Mouse (Mus musculus): ENCODE results near the gene Rorc. TPM values are rescaled to one million over a fixed set of nuclear protein-coding genes. Genes with fewer than 3 reads are reported as not detected.
A peak's percentile ranks its signal among the peaks of the same experiment; 100 is the strongest.

The Rorc gene
- polyA plus RNA-seq, 1 experiment from 2014 or later: 4.7 TPM

DNA sequence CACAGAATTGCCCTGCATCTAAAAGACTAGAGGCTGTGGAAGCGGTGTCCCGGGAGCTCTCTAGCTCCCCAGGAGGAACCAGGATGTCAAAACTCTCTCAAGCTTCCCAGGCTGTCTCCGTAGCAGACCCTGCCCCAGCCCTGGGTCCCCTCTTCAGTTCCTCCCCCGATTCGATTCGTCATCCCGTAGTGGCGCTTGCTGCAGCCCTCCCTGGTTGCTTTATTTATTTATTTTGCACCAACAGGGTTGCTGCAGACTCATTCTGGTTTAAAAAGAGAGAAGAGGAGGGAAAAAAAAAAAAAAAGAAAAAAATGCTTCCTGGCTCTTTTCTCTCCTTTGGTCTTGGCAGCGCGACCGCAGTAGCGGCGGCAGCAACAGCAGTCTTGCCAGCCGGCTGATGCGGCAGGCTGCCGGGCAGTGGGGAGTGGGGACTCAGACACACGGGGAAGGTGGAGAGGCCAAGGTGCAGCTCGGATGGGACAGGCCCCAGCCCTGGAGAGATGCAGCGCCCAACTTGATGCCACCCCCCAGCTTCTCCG lies 26.4 kb downstream of the Rorc start:
- Histone ChIP-seq H3K36me3 (ENCODE audit: insufficient read depth) (no peaks in the 10 kb centered on the region), H3K27ac (ENCODE audit: low read depth) (no peak overlapping the region), H3K9ac (peak overlapping the region; percentile 25; the same call in 1 of the 2 replicates), H3K27me3 (ENCODE audit: insufficient read depth, low read length) (peaks cover 34% of the 10 kb centered on the region), H3K4me3 (ENCODE audit: low read depth, low read length) (peak overlapping the region; percentile 21; the same call in 1 of the 2 replicates), H3K4me1 (ENCODE audit: insufficient read depth) (no peaks in the 10 kb centered on the region), H3K4me2 (peak overlapping the region; percentile 53), H3K9me3 (ENCODE audit: low read depth, low read length) (no peaks in the 10 kb centered on the region)
- TF ChIP-seq CTCF (IDR thresholded peaks at IDR 0.05; ENCODE audit: low read depth): no peak
- ATAC-seq (ENCODE audit: insufficient read depth): peak; percentile 63
- peak; percentile 65 for DNase-seq
- WGBS: 2% methylated on average over 20 of the region's 20 CpGs

DNA sequence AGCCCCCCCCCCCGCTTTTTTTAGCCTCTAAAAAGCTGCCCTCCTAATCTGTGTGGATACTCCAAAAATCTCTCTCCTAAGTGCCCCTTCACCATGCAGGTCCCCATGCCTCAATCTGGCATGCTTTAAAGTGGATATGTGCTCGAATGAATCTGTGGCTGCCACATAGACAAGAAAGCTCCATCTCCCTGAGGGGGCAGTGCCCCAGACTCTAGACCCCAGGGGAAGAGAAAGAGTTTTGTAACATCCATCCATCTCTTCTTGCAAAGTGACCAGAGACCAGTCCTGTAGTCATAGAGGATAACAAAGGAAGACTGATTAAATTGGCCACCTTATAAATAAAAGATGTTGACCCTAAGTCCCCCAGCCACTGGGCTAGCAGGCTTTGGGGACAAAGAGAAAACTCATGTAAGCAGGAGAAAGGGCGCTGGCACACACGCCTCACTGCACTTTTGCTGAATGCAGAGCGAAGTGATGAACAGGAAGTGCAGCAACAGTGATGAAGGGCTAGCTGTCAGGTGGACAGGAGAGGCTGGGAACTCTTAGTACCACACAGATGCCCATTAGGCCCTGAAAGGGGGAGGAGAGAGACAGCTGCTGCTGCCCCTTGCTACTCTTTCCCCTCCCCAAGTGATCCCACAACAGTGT lies 27.2 kb downstream of the Rorc start:
- no peak for DNase-seq
- H3K9ac ChIP-seq: peak overlapping the region; percentile 25; the same call in 1 of the 2 replicates
- no peak for TF ChIP-seq CTCF (IDR thresholded peaks at IDR 0.05; ENCODE audit: low read depth)
- H3K4me2 ChIP-seq: peak overlapping the region; percentile 53; the same call in 1 of the 2 replicates
- H3K27ac ChIP-seq (ENCODE audit: low read depth): no peak overlapping the region
- no peaks in the 10 kb centered on the region for H3K4me1 ChIP-seq (ENCODE audit: insufficient read depth)
- no peak overlapping the region for H3K4me3 ChIP-seq (ENCODE audit: low read depth, low read length)
- ATAC-seq (ENCODE audit: insufficient read depth): no peak
- whole genome bisulfite sequencing: 40% methylated on average over 5 of the region's 5 CpGs
- no peaks in the 10 kb centered on the region for H3K36me3 ChIP-seq (ENCODE audit: insufficient read depth)
- peaks cover 34% of the 10 kb centered on the region for H3K27me3 ChIP-seq (ENCODE audit: insufficient read depth, low read length)
- no peaks in the 10 kb centered on the region for H3K9me3 ChIP-seq (ENCODE audit: low read depth, low read length)

DNA sequence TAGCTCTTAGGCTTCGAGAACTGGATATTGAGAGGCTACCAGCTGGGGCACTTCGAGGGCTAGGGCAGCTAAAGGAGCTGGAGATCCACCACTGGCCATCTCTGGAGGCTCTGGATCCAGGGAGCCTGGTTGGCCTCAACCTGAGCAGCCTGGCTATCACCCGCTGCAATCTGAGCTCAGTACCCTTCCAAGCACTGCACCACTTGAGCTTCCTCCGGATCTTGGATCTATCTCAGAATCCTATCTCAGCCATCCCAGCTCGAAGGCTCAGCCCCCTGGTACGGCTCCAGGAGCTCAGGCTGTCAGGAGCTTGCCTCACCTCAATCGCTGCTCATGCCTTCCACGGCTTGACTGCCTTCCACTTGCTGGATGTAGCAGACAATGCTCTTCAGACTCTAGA lies 29.9 kb downstream of the Rorc start:
- Histone ChIP-seq H3K27me3 (ENCODE audit: insufficient read depth, low read length) (peaks cover 33% of the 10 kb centered on the region), H3K36me3 (ENCODE audit: insufficient read depth) (no peaks in the 10 kb centered on the region), H3K9me3 (ENCODE audit: low read depth, low read length) (no peaks in the 10 kb centered on the region), H3K4me2 (no peak overlapping the region), H3K9ac (no peak overlapping the region), H3K4me1 (ENCODE audit: insufficient read depth) (no peaks in the 10 kb centered on the region), H3K4me3 (ENCODE audit: low read depth, low read length) (no peak overlapping the region), H3K27ac (ENCODE audit: low read depth) (no peak overlapping the region)
- TF ChIP-seq CTCF (IDR thresholded peaks at IDR 0.05; ENCODE audit: low read depth): no peak
- 60% methylated on average over 8 of the region's 8 CpGs for WGBS
- DNase-seq: no peak
- no peak for ATAC-seq (ENCODE audit: insufficient read depth)

DNA sequence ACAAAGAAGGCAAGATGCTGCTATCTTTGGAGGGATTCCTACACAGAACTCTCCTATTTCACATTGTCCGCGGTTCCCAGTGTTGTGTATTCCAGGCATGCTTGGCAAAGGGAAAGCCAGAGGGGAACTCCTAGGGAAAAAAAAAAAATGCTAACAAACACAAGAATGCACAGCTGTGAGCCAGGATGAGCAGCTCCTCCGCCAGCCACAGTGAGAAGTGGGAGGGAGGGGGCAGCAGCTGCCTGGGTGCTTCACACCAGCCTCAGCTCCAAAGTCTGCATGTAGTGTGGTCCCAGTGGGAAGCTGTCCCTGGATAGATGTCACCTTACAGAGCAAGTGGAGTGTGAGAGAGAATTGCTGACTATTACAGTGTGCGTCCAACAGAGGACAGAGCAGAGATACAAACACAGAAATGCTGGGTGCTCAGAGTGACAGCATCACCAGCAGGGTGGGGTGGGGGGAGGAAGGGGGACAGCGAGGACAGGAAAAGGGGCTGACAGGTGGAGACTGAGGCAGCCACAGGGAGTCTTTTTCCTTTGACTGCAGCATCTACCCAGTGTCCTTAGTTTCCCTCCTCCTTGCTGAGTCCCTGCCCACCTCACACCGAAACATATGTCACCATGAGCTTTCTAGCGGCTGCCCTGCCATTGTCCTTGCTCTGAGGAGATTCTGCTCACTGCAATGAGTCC lies 31.9 kb downstream of the Rorc start:
- H3K27ac ChIP-seq (ENCODE audit: low read depth): no peak overlapping the region
- H3K4me2 ChIP-seq: no peak overlapping the region
- no peak overlapping the region for H3K9ac ChIP-seq
- H3K36me3 ChIP-seq (ENCODE audit: insufficient read depth): no peaks in the 10 kb centered on the region
- H3K4me3 ChIP-seq (ENCODE audit: low read depth, low read length): no peak overlapping the region
- no peak for TF ChIP-seq CTCF (IDR thresholded peaks at IDR 0.05; ENCODE audit: low read depth)
- WGBS: 20% methylated on average over 7 of the region's 7 CpGs
- H3K9me3 ChIP-seq (ENCODE audit: low read depth, low read length): no peaks in the 10 kb centered on the region
- peaks cover 20% of the 10 kb centered on the region; the same call in 1 of the 2 replicates for H3K27me3 ChIP-seq (ENCODE audit: insufficient read depth, low read length)
- ATAC-seq (ENCODE audit: insufficient read depth): peak; percentile 63
- peak; percentile 22 for DNase-seq
- no peaks in the 10 kb centered on the region for H3K4me1 ChIP-seq (ENCODE audit: insufficient read depth)

DNA sequence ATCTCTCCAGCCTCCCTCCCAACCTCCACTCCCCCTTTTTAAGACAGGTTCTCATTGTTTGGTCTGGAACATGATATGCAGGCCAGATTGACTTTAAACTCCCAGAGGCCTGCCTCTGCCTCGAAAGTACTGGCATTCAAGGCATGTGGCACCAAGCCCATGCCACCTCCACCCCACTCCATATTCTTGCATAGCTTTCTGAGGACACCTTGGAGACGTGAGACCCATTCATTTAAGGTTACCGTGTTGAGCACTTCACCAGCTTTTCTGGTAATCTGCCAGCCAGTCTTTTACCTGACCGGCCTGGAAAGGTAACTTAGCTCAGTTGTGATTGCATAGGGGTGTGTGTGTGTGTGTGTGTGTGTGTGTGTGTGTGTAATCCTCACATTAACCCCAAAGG lies 33.0 kb downstream of the Rorc start:
- WGBS: 43% methylated on average over 4 of the region's 4 CpGs
- no peak for TF ChIP-seq CTCF (IDR thresholded peaks at IDR 0.05; ENCODE audit: low read depth)
- DNase-seq: peak; percentile 64
- no peaks in the 10 kb centered on the region for H3K36me3 ChIP-seq (ENCODE audit: insufficient read depth)
- H3K9me3 ChIP-seq (ENCODE audit: low read depth, low read length): no peaks in the 10 kb centered on the region
- ATAC-seq (ENCODE audit: insufficient read depth): peak; percentile 77
- H3K9ac ChIP-seq: no peak overlapping the region
- no peaks in the 10 kb centered on the region for H3K4me1 ChIP-seq (ENCODE audit: insufficient read depth)
- H3K27me3 ChIP-seq (ENCODE audit: insufficient read depth, low read length): peaks cover 11% of the 10 kb centered on the region; the same call in 1 of the 2 replicates
- no peak overlapping the region for H3K27ac ChIP-seq (ENCODE audit: low read depth)
- no peak overlapping the region for H3K4me2 ChIP-seq
- H3K4me3 ChIP-seq (ENCODE audit: low read depth, low read length): no peak overlapping the region

DNA sequence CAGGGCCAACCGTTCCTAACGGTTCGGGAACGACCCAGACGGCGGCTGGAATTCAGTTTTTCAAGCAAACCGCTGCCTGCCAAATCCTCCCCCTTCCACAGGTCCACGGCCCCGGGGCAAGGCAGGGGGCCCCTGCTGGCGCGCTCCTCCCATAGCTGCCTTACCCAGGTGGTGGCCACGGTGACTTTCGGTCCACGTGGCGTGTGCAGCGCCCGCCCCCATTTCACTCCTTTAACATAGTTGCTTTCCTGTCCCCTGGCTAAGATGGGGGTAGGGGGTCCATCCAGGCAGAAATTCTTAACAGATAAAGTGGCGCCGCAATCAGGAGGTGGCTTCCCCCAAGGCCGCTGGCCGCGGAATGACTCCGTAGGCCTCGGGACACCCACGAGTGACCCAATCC lies 39.9 kb downstream of the Rorc start:
- no peaks in the 10 kb centered on the region for H3K27me3 ChIP-seq (ENCODE audit: insufficient read depth, low read length)
- no peak overlapping the region for H3K27ac ChIP-seq (ENCODE audit: low read depth)
- no peaks in the 10 kb centered on the region for H3K9me3 ChIP-seq (ENCODE audit: low read depth, low read length)
- H3K4me2 ChIP-seq: peak overlapping the region; percentile 87
- WGBS: 9% methylated on average over 25 of the region's 25 CpGs
- H3K36me3 ChIP-seq (ENCODE audit: insufficient read depth): no peaks in the 10 kb centered on the region
- peaks cover 4% of the 10 kb centered on the region; the same call in 1 of the 2 replicates for H3K4me1 ChIP-seq (ENCODE audit: insufficient read depth)
- DNase-seq (peak; percentile 2), ATAC-seq (ENCODE audit: insufficient read depth) (peak; percentile 29)
- peak overlapping the region; percentile 44 for H3K4me3 ChIP-seq (ENCODE audit: low read depth, low read length)
- H3K9ac ChIP-seq: peak overlapping the region; percentile 46; the same call in 1 of the 2 replicates
- TF ChIP-seq CTCF (IDR thresholded peaks at IDR 0.05; ENCODE audit: low read depth): no peak

Data from lung, embryonic 14.5 days (tissue).